Mouse (Mus musculus) testis, adult 2 months (tissue): Measurements from ENCODE around the gene Pcf11.

Experiments
- CTCF ChIP-seq: fragments of 200-500 bp; IDR thresholded peaks from 2 replicates; pipeline ENCODE4 v1.5.1; 2012; ENCODE audit warnings: low read depth, mild to moderate bottlenecking, inconsistent platforms, low read length, moderate library complexity; ENCODE audit not compliant: control insufficient read depth, insufficient read depth, insufficient replicate concordance
- POLR2A ChIP-seq: fragments of 200-500 bp; IDR thresholded peaks from 2 replicates; pipeline ENCODE4 v1.6.1; 2012; ENCODE audit warnings: low read depth, mild to moderate bottlenecking, inconsistent platforms, low read length, moderate library complexity; ENCODE audit not compliant: control insufficient read depth

- TF ChIP-seq POLR2A: no peak
- no peak for TF ChIP-seq CTCF
Observed at GRCm38 (mm10) chr7:92711593-92711992, 41.9 kb upstream of the Pcf11 start.
